Mouse (Mus musculus) left cerebral cortex, postnatal 36 days (tissue): ENCODE measurements at regions not wholly inside any gene's neighbourhood (a gene's known extent, or its start where the extent isn't known, plus 50 kb on each side); places are given as distances from the start of the nearest gene placed in this dataset.
"Not testable (repeated sequence)": the region's sequence is repeated elsewhere in the genome, so short reads cannot be mapped to it uniquely, and the experiment has no call there.

Source experiments
- DNase-seq, 2 experiments: peaks; one replicate each; pipeline ENCODE4 v3.0.0; 2021 to 2022; ENCODE audit warnings: low spot score in 2 of 2, mixed read lengths in 1 of 2
- intact Hi-C: fragments of 180-260 bp; cut with DNase I; formaldehyde crosslinking; loops from one replicate; pipeline ENCODE4 v1.15.1; 2025

- peak in 1 of 2 experiments; percentile 3 for DNase-seq
- intact Hi-C loops = no loop called here
Observed at GRCm38 (mm10) chr12:63805458-63805857, 669.0 kb downstream of the Fscb start.

- DNase-seq = no peak
- intact Hi-C loops = no loop called here
Observed at GRCm38 (mm10) chr12:63804008-63804407, 670.5 kb downstream of the Fscb start.

DNA sequence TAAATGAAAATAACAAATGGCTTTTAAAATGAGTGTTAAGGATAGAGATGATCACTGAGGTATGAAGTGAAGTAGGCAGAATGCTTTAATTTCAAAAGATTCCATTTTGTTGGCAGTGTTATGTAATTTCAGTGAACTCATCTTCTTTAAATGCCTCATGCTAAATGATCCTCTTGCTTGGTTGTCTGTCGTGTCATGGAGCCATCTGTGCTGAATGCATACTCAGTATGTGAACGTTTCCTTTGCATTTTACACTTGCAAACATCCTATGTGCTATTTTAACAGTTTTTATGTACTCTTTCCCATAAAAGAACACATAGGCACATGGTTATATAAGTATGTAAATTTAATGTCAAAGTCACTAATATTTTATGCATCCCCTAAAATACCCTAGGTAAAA lies 682.8 kb downstream of the Fscb start:
- DNase-seq = peak; percentile 5 to 9
- intact Hi-C loops = no loop called here

DNA sequence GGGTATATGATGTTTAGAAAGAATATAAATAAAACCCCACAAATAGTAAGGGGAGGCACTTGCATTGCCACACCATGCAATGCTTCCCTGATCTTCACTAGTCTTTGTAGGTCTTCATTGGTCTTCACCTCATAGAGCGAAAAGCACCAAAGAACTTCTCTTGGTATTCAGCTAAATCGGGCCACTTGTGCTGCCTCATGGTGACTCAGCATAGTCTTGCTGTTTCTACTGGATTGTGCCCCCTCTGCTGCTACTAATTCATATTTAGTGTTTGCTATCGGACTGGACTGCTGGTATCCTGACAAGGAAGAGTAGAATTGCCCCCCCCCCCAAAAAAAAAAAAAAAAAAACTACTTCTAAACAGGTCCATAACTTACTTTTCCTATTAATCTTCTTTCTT lies 696.6 kb downstream of the Fscb start:
- intact Hi-C loops = no loop called here
- no peak for DNase-seq

GRCm38 (mm10) chr12:63761073-63761472 lies 713.4 kb downstream of the Fscb start:
- intact Hi-C loops, DNase-seq: not testable (repeated sequence)
